Mouse (Mus musculus): Measurements from ENCODE around the gene Grasp. TPM values are rescaled to one million over a fixed set of nuclear protein-coding genes. Genes with fewer than 3 reads are reported as not detected.

Gene Grasp
- polyA plus RNA-seq, 1 experiment from 2014 or later = 6.0 TPM

- 93% methylated on average over 8 of the region's 8 CpGs for WGBS
- H3K27ac ChIP-seq = peak overlapping the region; percentile 26; the same call in 1 of the 2 replicates
- H3K4me1 ChIP-seq = peaks cover 42% of the 10 kb centered on the region
These were observed 39.7 kb upstream of the Grasp start for GRCm38 (mm10) chr15:101184300-101184699.

DNA sequence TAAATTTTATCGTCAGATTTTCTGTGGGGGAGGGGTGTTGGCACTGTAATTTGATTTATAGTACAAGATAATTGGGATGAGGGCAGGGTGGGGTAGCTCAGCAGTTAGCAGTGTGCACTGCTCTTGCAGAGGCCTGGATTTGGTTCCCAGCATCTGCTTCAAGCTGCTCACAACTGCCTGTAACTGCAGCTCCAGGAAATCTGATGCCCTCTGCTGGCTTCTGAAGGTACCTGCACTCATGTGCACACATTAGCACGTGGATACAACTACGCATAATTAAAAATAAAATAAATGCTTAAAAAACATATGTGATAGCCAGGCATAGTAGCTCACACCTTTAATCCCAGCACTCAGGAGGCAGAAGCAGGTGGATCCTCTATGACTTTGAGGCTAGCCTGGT lies 38.4 kb upstream of the Grasp start:
- no peak overlapping the region for H3K4me2 ChIP-seq
- no peaks in the 10 kb centered on the region for H3K9me3 ChIP-seq
- H3K27ac ChIP-seq = no peak overlapping the region
- no peak overlapping the region for H3K4me3 ChIP-seq (replicated peaks)
- H3K4me1 ChIP-seq = peaks cover 31% of the 10 kb centered on the region
- no peak for ATAC-seq (ENCODE audit: insufficient read depth, low FRiP score, low read depth)
- H3K36me3 ChIP-seq = no peaks in the 10 kb centered on the region
- WGBS = 98% methylated on average over 3 of the region's 3 CpGs
- H3K27me3 ChIP-seq (replicated peaks) = no peaks in the 10 kb centered on the region
- no peak overlapping the region for H3K9ac ChIP-seq

More at GRCm38 (mm10) chr15:101184300-101184699, 39.7 kb upstream of the Grasp start:
- Histone ChIP-seq H3K27me3 (replicated peaks) (no peaks in the 10 kb centered on the region), H3K4me2 (no peak overlapping the region), H3K4me3 (replicated peaks) (no peak overlapping the region), H3K9me3 (no peaks in the 10 kb centered on the region), H3K36me3 (no peaks in the 10 kb centered on the region), H3K9ac (no peak overlapping the region)
- no peak for ATAC-seq (ENCODE audit: insufficient read depth, low FRiP score, low read depth)

- no peaks in the 10 kb centered on the region for H3K9me3 ChIP-seq
- no peak overlapping the region for H3K4me3 ChIP-seq (replicated peaks)
- H3K27ac ChIP-seq = no peak overlapping the region
- no peak for ATAC-seq (ENCODE audit: insufficient read depth, low FRiP score, low read depth)
- H3K4me2 ChIP-seq = no peak overlapping the region
- H3K4me1 ChIP-seq = peaks cover 23% of the 10 kb centered on the region
- H3K9ac ChIP-seq = no peak overlapping the region
- WGBS = 67% methylated on average over 5 of the region's 5 CpGs
- H3K27me3 ChIP-seq (replicated peaks) = no peaks in the 10 kb centered on the region
- no peaks in the 10 kb centered on the region for H3K36me3 ChIP-seq
These were observed 36.1 kb upstream of the Grasp start for GRCm38 (mm10) chr15:101187907-101188306.

DNA sequence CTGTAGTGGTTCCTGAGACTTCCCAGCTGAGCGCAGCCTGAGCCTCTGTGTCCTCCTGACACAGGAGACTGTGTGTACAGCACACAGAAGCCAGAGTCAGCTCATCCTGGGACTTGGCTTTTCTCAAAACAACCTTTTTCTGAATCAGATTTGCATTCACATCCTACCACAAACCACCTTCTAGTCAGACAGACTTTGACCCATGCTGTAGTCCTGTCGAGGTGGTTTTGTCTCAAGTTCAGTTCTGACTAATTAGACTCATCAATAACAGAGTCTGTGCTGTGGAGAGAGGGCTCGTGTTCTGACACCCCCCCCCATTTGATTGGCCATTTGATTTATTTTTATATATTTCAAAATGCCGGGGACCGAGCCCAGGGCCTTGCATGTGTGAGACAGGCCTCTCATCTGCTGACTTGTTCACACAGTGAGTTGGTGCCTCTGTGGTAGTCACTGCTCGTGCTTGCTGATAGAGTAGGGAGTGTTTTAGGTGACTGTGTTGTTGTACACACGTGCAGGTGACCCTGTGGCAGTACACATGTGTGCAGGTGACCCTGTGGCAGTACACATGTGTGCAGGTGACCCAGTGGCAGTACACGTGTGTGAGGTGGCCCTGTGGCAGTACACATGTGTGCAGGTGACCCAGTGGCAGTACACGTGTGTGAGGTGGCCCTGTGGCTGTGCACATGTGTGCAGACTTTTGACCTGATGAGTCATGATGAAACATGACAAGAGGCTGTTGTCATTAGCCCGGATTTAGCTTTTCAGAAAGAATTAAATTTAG lies 33.8 kb upstream of the Grasp start:
- H3K4me1 ChIP-seq = peaks cover 27% of the 10 kb centered on the region
- H3K4me3 ChIP-seq (replicated peaks) = no peak overlapping the region
- H3K27me3 ChIP-seq (replicated peaks) = no peaks in the 10 kb centered on the region
- ATAC-seq (ENCODE audit: insufficient read depth, low FRiP score, low read depth) = no peak
- no peak overlapping the region for H3K27ac ChIP-seq
- WGBS = 65% methylated on average over 10 of the region's 10 CpGs
- no peak overlapping the region for H3K4me2 ChIP-seq
- H3K9me3 ChIP-seq = no peaks in the 10 kb centered on the region
- no peak overlapping the region for H3K9ac ChIP-seq
- peaks cover 5% of the 10 kb centered on the region for H3K36me3 ChIP-seq

GRCm38 (mm10) chr15:101190762-101191150 lies 33.2 kb upstream of the Grasp start:
- H3K4me2 ChIP-seq = no peak overlapping the region
- no peaks in the 10 kb centered on the region for H3K9me3 ChIP-seq
- H3K36me3 ChIP-seq = peaks cover 11% of the 10 kb centered on the region
- H3K27ac ChIP-seq = 0 out of 2 replicates have a peak overlapping the region, but pooled peaks have one; percentile 10
- WGBS = 63% methylated on average over 5 of the region's 5 CpGs
- H3K27me3 ChIP-seq (replicated peaks) = no peaks in the 10 kb centered on the region
- H3K4me1 ChIP-seq = peaks cover 28% of the 10 kb centered on the region
- H3K4me3 ChIP-seq (replicated peaks) = no peak overlapping the region
- H3K9ac ChIP-seq = no peak overlapping the region
- ATAC-seq (ENCODE audit: insufficient read depth, low FRiP score, low read depth) = no peak

DNA sequence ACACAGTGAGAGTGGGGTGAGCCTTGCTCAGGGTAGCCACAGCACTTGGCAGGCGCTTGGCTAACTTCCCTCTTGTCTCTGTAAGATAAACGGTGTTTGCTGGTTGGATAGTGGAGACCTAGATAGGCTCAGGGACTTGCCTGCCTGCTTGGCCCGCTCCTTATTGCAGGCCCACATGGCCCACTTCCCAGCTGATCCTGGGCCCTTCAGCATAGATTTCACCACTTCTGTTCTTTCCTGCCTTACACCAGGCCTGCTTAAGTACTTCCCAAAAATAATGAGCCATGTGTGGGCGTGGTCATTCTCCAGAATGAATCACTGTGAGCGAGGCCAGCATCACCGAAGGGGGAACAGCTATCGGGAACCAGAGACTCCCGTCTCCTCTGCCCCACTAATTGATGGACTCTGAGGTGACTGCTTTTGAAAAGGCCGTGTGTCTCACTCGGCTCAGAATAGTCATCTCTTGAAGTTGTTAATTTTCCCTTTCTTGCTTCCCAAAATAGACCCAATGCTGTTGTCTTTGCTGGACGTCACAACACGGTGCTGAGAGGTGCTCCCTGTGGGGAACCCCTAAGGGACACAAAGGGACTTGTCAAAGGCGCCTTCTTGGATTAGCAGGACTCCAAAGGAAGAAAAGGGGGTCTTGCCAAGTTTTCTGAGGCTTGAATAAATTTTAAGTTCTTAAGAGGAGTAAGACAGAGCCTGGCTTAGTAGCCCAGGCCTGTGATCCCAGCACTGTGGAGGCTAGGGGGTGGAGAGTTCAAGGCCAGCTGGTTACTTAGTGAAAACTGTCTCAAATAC lies 32.3 kb upstream of the Grasp start:
- H3K36me3 ChIP-seq = peaks cover 16% of the 10 kb centered on the region
- H3K27me3 ChIP-seq (replicated peaks) = no peaks in the 10 kb centered on the region
- H3K4me3 ChIP-seq (replicated peaks) = no peak overlapping the region
- no peak overlapping the region for H3K4me2 ChIP-seq
- no peaks in the 10 kb centered on the region for H3K9me3 ChIP-seq
- no peak overlapping the region for H3K9ac ChIP-seq
- peak overlapping the region; percentile 37; the same call in 1 of the 2 replicates for H3K27ac ChIP-seq
- peaks cover 28% of the 10 kb centered on the region for H3K4me1 ChIP-seq
- peak; percentile 14; the same call in 1 of the 2 replicates for ATAC-seq (ENCODE audit: insufficient read depth, low FRiP score, low read depth)
- WGBS = 35% methylated on average over 13 of the region's 13 CpGs

DNA sequence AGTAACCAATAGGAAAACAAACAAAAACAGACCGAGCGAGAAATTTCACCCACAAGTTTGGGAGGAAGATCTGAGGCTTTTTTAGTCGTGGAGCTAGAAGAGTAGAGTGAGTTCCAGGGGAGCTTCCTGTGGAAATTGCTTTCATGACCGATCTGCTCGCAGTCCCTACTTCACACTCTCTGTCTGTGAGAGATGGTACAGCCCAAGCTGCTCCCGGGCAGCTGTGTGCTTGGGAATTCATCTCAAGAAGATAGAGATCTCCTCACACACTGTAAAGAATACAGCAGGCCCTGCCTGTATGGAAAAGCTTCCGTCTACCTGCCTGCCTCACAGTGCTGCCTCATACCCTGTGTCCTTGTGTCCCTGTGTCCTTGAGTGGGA lies 31.7 kb upstream of the Grasp start:
- no peak for ATAC-seq (ENCODE audit: insufficient read depth, low FRiP score, low read depth)
- H3K27me3 ChIP-seq (replicated peaks) = no peaks in the 10 kb centered on the region
- no peak overlapping the region for H3K4me2 ChIP-seq
- 53% methylated on average over 7 of the region's 7 CpGs for WGBS
- H3K4me3 ChIP-seq (replicated peaks) = no peak overlapping the region
- H3K27ac ChIP-seq = no peak overlapping the region
- peaks cover 28% of the 10 kb centered on the region for H3K4me1 ChIP-seq
- H3K9me3 ChIP-seq = no peaks in the 10 kb centered on the region
- H3K9ac ChIP-seq = no peak overlapping the region
- peaks cover 16% of the 10 kb centered on the region for H3K36me3 ChIP-seq

GRCm38 (mm10) chr15:101192651-101193050 lies 31.3 kb upstream of the Grasp start:
- Histone ChIP-seq H3K4me2 (no peak overlapping the region), H3K27me3 (replicated peaks) (no peaks in the 10 kb centered on the region), H3K36me3 (peaks cover 16% of the 10 kb centered on the region), H3K27ac (no peak overlapping the region), H3K9me3 (no peaks in the 10 kb centered on the region), H3K4me3 (replicated peaks) (no peak overlapping the region), H3K9ac (no peak overlapping the region), H3K4me1 (peaks cover 28% of the 10 kb centered on the region)
- 76% methylated on average over 7 of the region's 7 CpGs for WGBS
- no peak for ATAC-seq (ENCODE audit: insufficient read depth, low FRiP score, low read depth)

DNA sequence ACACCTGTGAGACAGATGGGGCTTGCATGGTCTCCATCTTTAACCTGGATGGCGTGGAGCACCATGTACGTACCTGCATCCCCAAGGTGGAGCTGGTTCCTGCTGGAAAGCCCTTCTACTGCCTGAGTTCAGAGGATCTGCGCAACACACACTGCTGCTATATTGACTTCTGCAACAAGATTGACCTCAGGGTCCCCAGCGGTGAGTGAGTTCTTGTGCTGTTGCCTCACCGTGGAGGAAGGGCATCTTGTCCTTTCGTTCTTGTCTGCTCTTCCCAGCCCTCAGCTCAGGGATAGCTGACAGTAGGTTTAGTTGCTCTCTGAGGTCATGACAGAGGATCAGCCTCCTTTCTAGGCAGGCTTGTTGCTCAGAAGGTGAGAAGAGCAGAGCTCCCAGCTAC lies 30.0 kb upstream of the Grasp start:
- H3K4me2 ChIP-seq = no peak overlapping the region
- peaks cover 17% of the 10 kb centered on the region for H3K36me3 ChIP-seq
- ATAC-seq (ENCODE audit: insufficient read depth, low FRiP score, low read depth) = no peak
- H3K9me3 ChIP-seq = no peaks in the 10 kb centered on the region
- H3K4me1 ChIP-seq = peaks cover 26% of the 10 kb centered on the region
- H3K9ac ChIP-seq = no peak overlapping the region
- no peaks in the 10 kb centered on the region for H3K27me3 ChIP-seq (replicated peaks)
- WGBS = 84% methylated on average over 6 of the region's 6 CpGs
- no peak overlapping the region for H3K27ac ChIP-seq
- H3K4me3 ChIP-seq (replicated peaks) = no peak overlapping the region

GRCm38 (mm10) chr15:101194951-101195823 lies 28.8 kb upstream of the Grasp start:
- 78% methylated on average over 16 of the region's 16 CpGs for WGBS
- Histone ChIP-seq H3K36me3 (peaks cover 23% of the 10 kb centered on the region), H3K4me3 (replicated peaks) (no peak overlapping the region), H3K27me3 (replicated peaks) (no peaks in the 10 kb centered on the region), H3K4me1 (peaks cover 26% of the 10 kb centered on the region), H3K9me3 (no peaks in the 10 kb centered on the region), H3K27ac (peak overlapping the region; percentile 12), H3K9ac (no peak overlapping the region), H3K4me2 (no peak overlapping the region)
- peak; percentile 36; the same call in 1 of the 2 replicates for ATAC-seq (ENCODE audit: insufficient read depth, low FRiP score, low read depth)

DNA sequence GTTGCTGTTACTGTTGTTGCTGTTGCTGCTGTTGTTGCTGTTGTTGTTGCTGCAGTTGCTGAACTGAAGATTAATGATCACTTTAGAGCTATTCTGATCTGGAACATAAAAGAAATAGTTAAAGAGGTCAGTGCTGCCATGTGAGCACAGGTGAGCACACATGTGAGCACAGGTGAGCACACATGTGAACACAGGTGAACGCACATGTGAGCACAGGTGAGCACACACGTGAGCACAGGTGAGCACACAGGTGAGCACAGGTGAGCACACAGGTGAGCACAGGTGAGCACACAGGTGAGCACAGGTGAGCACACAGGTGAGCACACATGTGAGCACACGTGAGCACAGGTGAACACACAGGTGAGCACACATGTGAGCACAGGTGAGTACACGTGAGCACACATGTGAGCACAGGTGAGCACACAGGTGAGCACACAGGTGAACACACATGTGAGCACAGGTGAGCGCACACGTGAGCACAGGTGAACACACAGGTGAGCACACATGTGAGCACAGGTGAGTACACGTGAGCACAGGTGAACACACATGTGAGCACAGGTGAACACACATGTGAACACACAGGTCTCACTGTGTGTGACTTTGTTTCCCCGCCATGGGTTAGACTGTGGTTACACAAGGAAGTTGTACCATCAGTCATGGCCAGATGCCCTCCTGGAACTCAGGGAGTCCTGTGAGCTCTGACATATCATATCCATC lies 27.8 kb upstream of the Grasp start:
- no peaks in the 10 kb centered on the region for H3K27me3 ChIP-seq (replicated peaks)
- no peak overlapping the region for H3K4me3 ChIP-seq (replicated peaks)
- H3K27ac ChIP-seq = no peak overlapping the region
- H3K9ac ChIP-seq = no peak overlapping the region
- no peak for ATAC-seq (ENCODE audit: insufficient read depth, low FRiP score, low read depth)
- H3K4me2 ChIP-seq = no peak overlapping the region
- peaks cover 33% of the 10 kb centered on the region for H3K36me3 ChIP-seq
- no peaks in the 10 kb centered on the region for H3K9me3 ChIP-seq
- peaks cover 24% of the 10 kb centered on the region for H3K4me1 ChIP-seq
- 92% methylated on average over 8 of the region's 8 CpGs for WGBS
